In genomic region chr9:56470291-56470690, GRCm38 (mm10) we compare ENCODE assay signal across 18 mouse cellular contexts. TPM values are rescaled to one million over a fixed set of nuclear protein-coding genes. Genes with fewer than 3 reads are reported as not detected.
DNase-seq lines count a peak whose midpoint lies in the region; ATAC-seq and TF ChIP-seq lines count a peak whose summit lies in the region.
"Had no signal": no experiment of that assay in that cellular context is flagged by ENCODE, and none has a peak within 500 bp of the region (broad histone marks: within the 10 kb centered on the region; RNA-seq: fewer than 3 reads in every experiment).

No protein-coding gene starts in this region.

- TF ChIP-seq CTCF in heart, postnatal 0 days (IDR thresholded peaks at IDR 0.05; ENCODE audit: low read depth) = no peak

- H3K36me3 ChIP-seq in heart, embryonic 10.5 days = peaks cover 56% of the 10 kb centered on the region
- peaks cover 33% of the 10 kb centered on the region for H3K36me3 ChIP-seq in heart, postnatal 0 days (replicated peaks; ENCODE audit: control insufficient read depth, insufficient read depth, low read length)
- H3K36me3 ChIP-seq in midbrain, embryonic 11.5 days (ENCODE audit: control insufficient read depth, insufficient read depth, low read length) = peaks cover 8% of the 10 kb centered on the region; the same call in 1 of the 2 replicates
- peaks cover 59% of the 10 kb centered on the region for H3K36me3 ChIP-seq in midbrain, embryonic 10.5 days
- peaks cover 51% of the 10 kb centered on the region for H3K36me3 ChIP-seq in embryonic facial prominence, embryonic 13.5 days

- H3K4me2 ChIP-seq in heart, postnatal 0 days (ENCODE audit: low read depth, low read length) = no peak overlapping the region
- no peak overlapping the region for H3K4me2 ChIP-seq in midbrain, embryonic 11.5 days
- no peak overlapping the region for H3K4me2 ChIP-seq in embryonic facial prominence, embryonic 13.5 days
- H3K4me2 ChIP-seq: hindbrain, embryonic 14.5 days; liver, embryonic 12.5 days had no signal

- no peaks in the 10 kb centered on the region for H3K27me3 ChIP-seq in heart, embryonic 10.5 days (ENCODE audit: insufficient read depth, poor library complexity, severe bottlenecking)
- H3K27me3 ChIP-seq in heart, postnatal 0 days (ENCODE audit: control insufficient read depth, insufficient read depth, low read length) = no peaks in the 10 kb centered on the region
- H3K27me3 ChIP-seq in midbrain, embryonic 11.5 days (ENCODE audit: control insufficient read depth, insufficient read depth, low read length) = no peaks in the 10 kb centered on the region
- no peaks in the 10 kb centered on the region for H3K27me3 ChIP-seq in midbrain, embryonic 10.5 days (ENCODE audit: low read depth, poor library complexity, severe bottlenecking)
- H3K27me3 ChIP-seq in embryonic facial prominence, embryonic 13.5 days = no peaks in the 10 kb centered on the region
- H3K27me3 ChIP-seq: liver, embryonic 12.5 days had no signal

- H3K9me3 ChIP-seq in heart, embryonic 10.5 days = no peaks in the 10 kb centered on the region
- no peaks in the 10 kb centered on the region for H3K9me3 ChIP-seq in heart, postnatal 0 days (replicated peaks; ENCODE audit: control insufficient read depth, low read length)
- H3K9me3 ChIP-seq in midbrain, embryonic 11.5 days (ENCODE audit: control insufficient read depth, low read length) = no peaks in the 10 kb centered on the region
- H3K9me3 ChIP-seq in midbrain, embryonic 10.5 days (replicated peaks) = no peaks in the 10 kb centered on the region
- H3K9me3 ChIP-seq in embryonic facial prominence, embryonic 13.5 days = no peaks in the 10 kb centered on the region
- H3K9me3 ChIP-seq: forebrain, embryonic 10.5 days; liver, embryonic 12.5 days had no signal

- no peak for TF ChIP-seq EP300 in heart, postnatal 0 days (IDR thresholded peaks at IDR 0.05; ENCODE audit: low read depth)

- no peak overlapping the region for H3K4me3 ChIP-seq in heart, embryonic 10.5 days
- no peak overlapping the region for H3K4me3 ChIP-seq in heart, postnatal 0 days (ENCODE audit: low read depth, low read length)
- no peak overlapping the region for H3K4me3 ChIP-seq in midbrain, embryonic 11.5 days (ENCODE audit: low read depth, low read length)
- no peak overlapping the region for H3K4me3 ChIP-seq in midbrain, embryonic 10.5 days
- no peak overlapping the region for H3K4me3 ChIP-seq in embryonic facial prominence, embryonic 13.5 days
- H3K4me3 ChIP-seq: forebrain, embryonic 10.5 days; liver, embryonic 12.5 days had no signal

- H3K27ac ChIP-seq in heart, embryonic 10.5 days = peak overlapping the region; percentile 65
- H3K27ac ChIP-seq in heart, postnatal 0 days (ENCODE audit: low read depth) = no peak overlapping the region
- no peak overlapping the region for H3K27ac ChIP-seq in midbrain, embryonic 11.5 days (ENCODE audit: low read depth, low read length)
- H3K27ac ChIP-seq in midbrain, embryonic 10.5 days (replicated peaks) = no peak overlapping the region
- H3K27ac ChIP-seq in embryonic facial prominence, embryonic 13.5 days = 0 out of 2 replicates have a peak overlapping the region, but pooled peaks have one; percentile 28
- H3K27ac ChIP-seq: forebrain, embryonic 10.5 days; hindbrain, embryonic 14.5 days; liver, embryonic 12.5 days had no signal

- H3K9ac ChIP-seq in heart, postnatal 0 days (replicated peaks; ENCODE audit: low read depth, low read length) = no peak overlapping the region
- no peak overlapping the region for H3K9ac ChIP-seq in midbrain, embryonic 11.5 days (ENCODE audit: low read length)
- H3K9ac ChIP-seq in embryonic facial prominence, embryonic 13.5 days = no peak overlapping the region
- H3K9ac ChIP-seq: forebrain, postnatal 0 days; hindbrain, embryonic 14.5 days; liver, embryonic 12.5 days had no signal

- intact Hi-C loops in heart, postnatal 25 days (cut with DNase I) = no loop called here
- intact Hi-C loops in heart, postnatal 10 days (cut with DNase I) = no loop called here

- no peak for DNase-seq in heart, embryonic 10.5 days (ENCODE audit: low spot score)
- no peak for DNase-seq in heart, postnatal 25 days (ENCODE audit: low spot score)
- peak; percentile 7 for DNase-seq in heart, postnatal 0 days (ENCODE audit: low spot score)
- DNase-seq in heart, postnatal 10 days = no peak
- DNase-seq in midbrain, embryonic 11.5 days (ENCODE audit: low spot score, missing footprints) = peak; percentile 64
- DNase-seq in midbrain, embryonic 10.5 days (ENCODE audit: low spot score) = no peak
- DNase-seq in urinary bladder, adult 18-20 months (ENCODE audit: low spot score in 2 of 2) = no peak
- DNase-seq: cerebellum, postnatal 10 days; forebrain, postnatal 0 days; kidney, adult 8-10 months; layer of hippocampus, adult 9-11 months; right cerebral cortex, postnatal 14 days; spleen, adult 18-20 months; thymus, adult 18-20 months had no signal

- peaks cover 32% of the 10 kb centered on the region for H3K4me1 ChIP-seq in heart, embryonic 10.5 days
- peaks cover 11% of the 10 kb centered on the region for H3K4me1 ChIP-seq in heart, postnatal 0 days (ENCODE audit: control insufficient read depth, insufficient read depth)
- peaks cover 1% of the 10 kb centered on the region for H3K4me1 ChIP-seq in midbrain, embryonic 11.5 days (ENCODE audit: control insufficient read depth, insufficient read depth, low read length)
- H3K4me1 ChIP-seq in midbrain, embryonic 10.5 days = peaks cover 13% of the 10 kb centered on the region
- peaks cover 14% of the 10 kb centered on the region; the same call in 1 of the 2 replicates for H3K4me1 ChIP-seq in embryonic facial prominence, embryonic 13.5 days

- WGBS in heart, embryonic 10.5 days = 14% methylated on average over 7 of the region's 7 CpGs
- WGBS in heart, postnatal 0 days = 32% methylated on average over 7 of the region's 7 CpGs
- 31% methylated on average over 7 of the region's 7 CpGs for WGBS in midbrain, embryonic 11.5 days
- WGBS in midbrain, embryonic 10.5 days = 30% methylated on average over 7 of the region's 7 CpGs
- 31% methylated on average over 7 of the region's 7 CpGs for WGBS in embryonic facial prominence, embryonic 13.5 days

- ATAC-seq in heart, postnatal 0 days (ENCODE audit: insufficient read depth, low read depth) = no peak
- ATAC-seq in midbrain, embryonic 11.5 days (ENCODE audit: low FRiP score) = no peak
- ATAC-seq in embryonic facial prominence, embryonic 13.5 days (ENCODE audit: insufficient number of reproducible peaks, insufficient read depth, low FRiP score, low TSS enrichment, low read depth) = no peak
- ATAC-seq: forebrain, postnatal 0 days; liver, embryonic 12.5 days had no signal

RNA-seq across cellular contexts. Expression of gene Hmg20a, which starts 51.9 kb away (rescaled TPM):
- polyA plus RNA-seq in heart, embryonic 10.5 days (2016; fragmentation: Nextera tagmentation; extraction: Ambion mirVana) = 56.9 and 62.4 TPM in 2 replicates
- 10 to 100 TPM; 20.0 to 24.2 TPM for total RNA-seq in heart, postnatal 25 days (2021)
- total RNA-seq in heart, postnatal 0 days (2014; rRNA removed; ENCODE audit: low replicate concordance) = 28.6 and 30.1 TPM in 2 replicates
- 31.5 and 34.3 TPM in 2 replicates for polyA plus RNA-seq in heart, postnatal 0 days (2015; fragmentation: Nextera tagmentation; extraction: Ambion mirVana)
- total RNA-seq in heart, postnatal 10 days (2021) = 10 to 100 TPM; 32.9 to 36.3 TPM
- 65.9 and 70.1 TPM in 2 replicates for polyA plus RNA-seq in midbrain, embryonic 11.5 days (2014; fragmentation: Nextera tagmentation; extraction: Ambion mirVana)
- polyA plus RNA-seq in midbrain, embryonic 10.5 days (2016; fragmentation: Nextera tagmentation; extraction: Ambion mirVana) = 62.5 and 74.3 TPM in 2 replicates
- polyA plus RNA-seq in embryonic facial prominence, embryonic 13.5 days (2015; fragmentation: Nextera tagmentation; extraction: Ambion mirVana) = 79.1 and 82.9 TPM in 2 replicates

RNA-seq across cellular contexts. Expression of gene Peak1, which starts 52.4 kb away (rescaled TPM):
- polyA plus RNA-seq in heart, embryonic 10.5 days (2016; fragmentation: Nextera tagmentation; extraction: Ambion mirVana) = 10.0 and 10.3 TPM in 2 replicates
- total RNA-seq in heart, postnatal 25 days (2021) = 10 to 100 TPM; 35.1 to 38.0 TPM
- 19.7 and 28.7 TPM in 2 replicates for total RNA-seq in heart, postnatal 0 days (2014; rRNA removed; ENCODE audit: low replicate concordance)
- polyA plus RNA-seq in heart, postnatal 0 days (2015; fragmentation: Nextera tagmentation; extraction: Ambion mirVana) = 7.3 and 8.1 TPM in 2 replicates
- total RNA-seq in heart, postnatal 10 days (2021) = 10 to 100 TPM; 44.6 to 53.4 TPM
- polyA plus RNA-seq in midbrain, embryonic 11.5 days (2014; fragmentation: Nextera tagmentation; extraction: Ambion mirVana) = 4.4 and 4.9 TPM in 2 replicates
- 4.3 and 4.5 TPM in 2 replicates for polyA plus RNA-seq in midbrain, embryonic 10.5 days (2016; fragmentation: Nextera tagmentation; extraction: Ambion mirVana)
- 9.0 and 12.2 TPM in 2 replicates for polyA plus RNA-seq in embryonic facial prominence, embryonic 13.5 days (2015; fragmentation: Nextera tagmentation; extraction: Ambion mirVana)

Comparison
In these comparisons a context has a peak if more than half of its experiments do, and no peak if none do; other contexts are left out.
1. DNase-seq: peak in heart, postnatal 0 days (single experiment) and midbrain, embryonic 11.5 days (single experiment); none in heart, embryonic 10.5 days (single experiment), heart, postnatal 25 days (single experiment), heart, postnatal 10 days (0 of 2), midbrain, embryonic 10.5 days (single experiment) and urinary bladder, adult 18-20 months (0 of 2).
2. H3K27ac ChIP-seq: peak in heart, embryonic 10.5 days (single experiment) and embryonic facial prominence, embryonic 13.5 days (single experiment); none in heart, postnatal 0 days (single experiment), midbrain, embryonic 11.5 days (single experiment) and midbrain, embryonic 10.5 days (single experiment).